In the genomic region with DNA sequence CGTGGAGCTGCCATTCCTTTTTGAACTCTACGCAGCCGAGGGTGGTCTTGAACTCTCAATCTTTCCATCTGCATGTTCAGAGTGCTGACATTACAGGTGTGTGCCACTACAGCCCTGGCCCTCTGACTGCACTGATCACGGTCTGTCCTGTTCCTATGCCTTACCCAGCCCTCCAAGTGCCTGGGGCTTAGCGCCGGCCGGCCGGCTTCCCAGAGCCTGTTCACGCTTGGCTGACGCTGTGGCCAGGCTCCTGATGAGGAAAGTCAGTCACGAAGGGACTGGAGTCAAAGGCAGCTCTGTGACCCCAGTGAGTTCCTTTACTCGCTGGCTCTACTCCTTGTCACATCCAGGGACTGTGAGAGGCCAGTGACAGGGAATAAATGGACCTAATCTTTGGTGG, we compare ENCODE assay signal across 12 mouse cellular contexts. TPM values are rescaled to one million over a fixed set of nuclear protein-coding genes. Genes with fewer than 3 reads are reported as not detected.
DNase-seq lines count a peak whose midpoint lies in the region; ATAC-seq and TF ChIP-seq lines count a peak whose summit lies in the region.
"Had no signal": no experiment of that assay in that cellular context is flagged by ENCODE, and none has a peak within 500 bp of the region (broad histone marks: within the 10 kb centered on the region; RNA-seq: fewer than 3 reads in every experiment).

No protein-coding gene starts in this region.

- no peaks in the 10 kb centered on the region for H3K79me2 ChIP-seq in heart, adult 2 months (replicated peaks; ENCODE audit: control insufficient read depth, insufficient read depth, low read length)

- 0 out of 2 replicates have a peak overlapping the region, but pooled peaks have one; percentile 3 for H3K4me2 ChIP-seq in heart, embryonic 15.5 days
- H3K4me2 ChIP-seq: forebrain, embryonic 13.5 days; neural tube, embryonic 13.5 days had no signal

- peak in 1 of 2 experiments; percentile 34 for DNase-seq in heart, adult 2 months
- no peak for DNase-seq in heart, adult 9 months (ENCODE audit: low spot score in 2 of 2)
- peak; percentile 79 for DNase-seq in kidney, adult 9 months
- peak; percentile 66 for DNase-seq in retina, postnatal 1 day
- no peak for DNase-seq in spleen, postnatal 14 days (ENCODE audit: low spot score in 2 of 2)
- DNase-seq in adipocyte (ENCODE audit: low spot score) = no peak
- DNase-seq: cerebellum, adult 8-10 months; lung, postnatal 14 days had no signal

- intact Hi-C loops in heart, adult 2 months (cut with DNase I) = loop anchor here (2.0 to 10.0 kb wide), 2 partner anchors 30 to 352 kb away; a partner anchor contains a TSS

- no peaks in the 10 kb centered on the region for H3K27me3 ChIP-seq in heart, adult 2 months (ENCODE audit: control insufficient read depth, insufficient read depth, low read length)
- H3K27me3 ChIP-seq in heart, embryonic 15.5 days = 0 out of 2 replicates have a peak, but pooled peaks cover 8% of the 10 kb centered on the region
- H3K27me3 ChIP-seq: forebrain, embryonic 13.5 days; neural tube, embryonic 13.5 days had no signal

- TF ChIP-seq EP300 in heart, adult 2 months (IDR thresholded peaks at IDR 0.05; ENCODE audit: insufficient read depth, low read depth, low read length) = no peak

- TF ChIP-seq CTCF in heart, adult 2 months (IDR thresholded peaks at IDR 0.05) = no peak

- ATAC-seq in heart, embryonic 15.5 days (replicated peaks; ENCODE audit: insufficient number of reproducible peaks, insufficient read depth, low FRiP score, low read depth) = no peak
- ATAC-seq: forebrain, embryonic 13.5 days had no signal

- H3K9me3 ChIP-seq in heart, embryonic 15.5 days (replicated peaks) = no peaks in the 10 kb centered on the region
- H3K9me3 ChIP-seq: forebrain, embryonic 13.5 days; neural tube, embryonic 13.5 days had no signal

- H3K4me3 ChIP-seq in heart, adult 2 months = no peak overlapping the region
- no peak overlapping the region for H3K4me3 ChIP-seq in heart, embryonic 15.5 days
- H3K4me3 ChIP-seq: forebrain, embryonic 13.5 days; neural tube, embryonic 13.5 days had no signal

- WGBS in heart, adult 2 months = 62% methylated on average over 12 of the region's 12 CpGs
- WGBS in heart, embryonic 15.5 days = 39% methylated on average over 12 of the region's 12 CpGs

- peak overlapping the region; percentile 61 for H3K27ac ChIP-seq in heart, adult 2 months
- no peak overlapping the region for H3K27ac ChIP-seq in heart, embryonic 15.5 days
- H3K27ac ChIP-seq: forebrain, embryonic 13.5 days; liver, embryonic 14.5 days; neural tube, embryonic 13.5 days had no signal

- H3K36me3 ChIP-seq in heart, adult 2 months (ENCODE audit: control insufficient read depth, insufficient read depth, low read length) = no peaks in the 10 kb centered on the region
- H3K36me3 ChIP-seq in heart, embryonic 15.5 days = no peaks in the 10 kb centered on the region
- H3K36me3 ChIP-seq: neural tube, embryonic 13.5 days had no signal

- peaks cover 9% of the 10 kb centered on the region for H3K4me1 ChIP-seq in heart, adult 2 months (ENCODE audit: control insufficient read depth, insufficient read depth, low read length)
- H3K4me1 ChIP-seq in heart, embryonic 15.5 days (replicated peaks) = peaks cover 24% of the 10 kb centered on the region

- TF ChIP-seq POLR2A in heart, adult 2 months (IDR thresholded peaks at IDR 0.05; ENCODE audit: insufficient read depth, low read depth, low read length) = no peak

- H3K9ac ChIP-seq in heart, adult 2 months (ENCODE audit: low read depth, low read length) = no peak overlapping the region
- H3K9ac ChIP-seq in heart, embryonic 15.5 days = no peak overlapping the region
- H3K9ac ChIP-seq: forebrain, embryonic 13.5 days; liver, embryonic 14.5 days; neural tube, embryonic 13.5 days had no signal

RNA-seq across cellular contexts. Expression of a gene that starts 29.7 kb away (rescaled TPM):
- 10 to 100 TPM; 20.9 to 23.2 TPM for total RNA-seq in heart, adult 2 months (2021)
- 21.3 and 28.8 TPM in 2 replicates for polyA plus RNA-seq in heart, adult 2 months (2012; rRNA removed)
- 2.8 and 7.1 TPM in 2 replicates for polyA plus RNA-seq in heart, embryonic 15.5 days (2015; fragmentation: Nextera tagmentation; extraction: Ambion mirVana)

RNA-seq across cellular contexts. Expression of a gene that starts 46.6 kb away (rescaled TPM):
- 10 to 100 TPM; 48.3 to 59.4 TPM for total RNA-seq in heart, adult 2 months (2021)
- 60.3 and 79.7 TPM in 2 replicates for polyA plus RNA-seq in heart, adult 2 months (2012; rRNA removed)
- 77.6 and 88.6 TPM in 2 replicates for polyA plus RNA-seq in heart, embryonic 15.5 days (2015; fragmentation: Nextera tagmentation; extraction: Ambion mirVana)

Comparison
In these comparisons a context has a peak if more than half of its experiments do, and no peak if none do; other contexts are left out.
1. DNase-seq: peak in kidney, adult 9 months (single experiment) and retina, postnatal 1 day (single experiment); none in heart, adult 9 months (0 of 2), spleen, postnatal 14 days (0 of 2) and adipocyte (single experiment).